In the genomic region with DNA sequence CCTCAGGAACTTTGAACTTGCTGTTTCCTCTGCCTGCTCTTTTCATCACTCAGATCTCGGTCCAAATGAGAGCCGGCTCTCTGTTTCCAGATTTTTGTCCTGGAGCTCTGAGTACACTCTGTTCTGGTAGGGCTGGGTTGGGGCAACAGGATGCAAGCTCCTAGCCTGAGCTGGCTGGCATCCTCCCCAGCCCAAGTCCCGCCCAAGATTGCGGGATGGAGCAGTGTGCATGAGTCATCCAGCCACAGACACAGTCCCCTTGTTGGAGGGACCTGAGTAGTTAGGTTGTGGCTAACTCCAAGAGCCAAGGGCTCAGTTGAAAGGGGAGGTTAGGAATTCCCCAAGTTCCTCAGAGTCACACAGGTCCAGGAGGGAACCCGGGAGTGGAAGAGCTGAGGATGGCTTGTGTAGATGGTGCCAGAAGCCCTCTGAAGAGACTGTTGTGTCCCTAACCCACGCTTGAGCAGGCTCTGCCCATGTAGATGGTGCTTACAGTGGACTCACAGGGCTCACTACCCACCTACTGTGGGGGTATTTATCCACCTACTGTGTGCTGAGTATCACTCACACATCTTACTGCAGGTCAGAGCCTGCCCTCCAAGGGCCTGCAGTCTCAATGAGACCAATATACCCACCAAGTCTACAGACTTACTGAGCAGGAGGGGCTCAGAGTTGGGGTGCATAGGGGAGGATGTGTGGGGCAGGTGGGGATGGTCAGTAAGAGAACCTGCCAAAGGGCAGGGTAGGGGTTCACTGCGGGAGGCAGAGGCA, we compare ENCODE assay signal across 9 mouse cellular contexts. TPM values are rescaled to one million over a fixed set of nuclear protein-coding genes. Genes with fewer than 3 reads are reported as not detected.
DNase-seq lines count a peak whose midpoint lies in the region; ATAC-seq and TF ChIP-seq lines count a peak whose summit lies in the region.
"Had no signal": no experiment of that assay in that cellular context is flagged by ENCODE, and none has a peak within 500 bp of the region (broad histone marks: within the 10 kb centered on the region; RNA-seq: fewer than 3 reads in every experiment).

No protein-coding gene starts in this region.

- H3K36me3 ChIP-seq in stomach, postnatal 0 days (ENCODE audit: control insufficient read depth, insufficient read depth, low read length): no peaks in the 10 kb centered on the region

- no peak for DNase-seq in frontal cortex, postnatal 25 days (ENCODE audit: low spot score in 2 of 2)
- DNase-seq in 3T3-L1 (ENCODE audit: low read depth, low spot score): peak; percentile 99
- DNase-seq in kidney, postnatal 14 days: peak; percentile 56
- DNase-seq in stomach, postnatal 0 days (ENCODE audit: low spot score): peak; percentile 69
- DNase-seq in retina, embryonic 14.5 days (ENCODE audit: low spot score): no peak
- DNase-seq in embryo, embryonic 10.5 days (ENCODE audit: low spot score): no peak

- no peaks in the 10 kb centered on the region for H3K9me3 ChIP-seq in stomach, postnatal 0 days (ENCODE audit: control insufficient read depth, low read length)

- H3K9ac ChIP-seq in stomach, postnatal 0 days (ENCODE audit: low read length): no peak overlapping the region

- peak; percentile 82 for ATAC-seq in frontal cortex, adult (ENCODE audit: low TSS enrichment)
- ATAC-seq in common myeloid progenitor, adult 5-6 weeks (replicated peaks; ENCODE audit: low read depth, poor library complexity, severe bottlenecking): peak; percentile 65
- ATAC-seq in stomach, postnatal 0 days (ENCODE audit: low FRiP score, low TSS enrichment): peak; percentile 87

- H3K4me1 ChIP-seq in stomach, postnatal 0 days (replicated peaks; ENCODE audit: control insufficient read depth, insufficient read depth): peaks cover 3% of the 10 kb centered on the region; the same call in 1 of the 2 replicates

- H3K27ac ChIP-seq in stomach, postnatal 0 days (replicated peaks): peak overlapping the region; percentile 69; the same call in 1 of the 2 replicates

- TF ChIP-seq CTCF in stomach, postnatal 0 days (IDR thresholded peaks at IDR 0.05; ENCODE audit: low read depth): no peak

- no peaks in the 10 kb centered on the region for H3K27me3 ChIP-seq in stomach, postnatal 0 days (ENCODE audit: control insufficient read depth, insufficient read depth, low read length)

- peak; percentile 63 for TF ChIP-seq EP300 in stomach, postnatal 0 days (optimal IDR thresholded peaks at IDR 0.05)

- no peak overlapping the region for H3K4me3 ChIP-seq in stomach, postnatal 0 days (ENCODE audit: low read depth, low read length)
- H3K4me3 ChIP-seq: erythroblast, embryonic 14.5 days had no signal

- H3K4me2 ChIP-seq in stomach, postnatal 0 days (replicated peaks; ENCODE audit: low read depth): no peak overlapping the region

- WGBS in stomach, postnatal 0 days: 52% methylated on average over 7 of the region's 7 CpGs

RNA-seq across cellular contexts. Expression of a gene that starts 17.0 kb away (rescaled TPM):
- total RNA-seq in common myeloid progenitor, adult 5-6 weeks (2017): 8.1 and 12.7 TPM in 2 replicates
- polyA plus RNA-seq in stomach, postnatal 0 days (2015; fragmentation: Nextera tagmentation; extraction: Ambion mirVana): 1.2 and 1.3 TPM in 2 replicates

Comparison
In these comparisons a context has a peak if more than half of its experiments do, and no peak if none do; other contexts are left out.
1. DNase-seq: peak in 3T3-L1 (single experiment), kidney, postnatal 14 days (single experiment) and stomach, postnatal 0 days (single experiment); none in frontal cortex, postnatal 25 days (0 of 2), retina, embryonic 14.5 days (single experiment) and embryo, embryonic 10.5 days (single experiment).
2. Peak in every context shown above with its lines, with median percentiles within 50 percentile points of each other: ATAC-seq.